Mouse (Mus musculus) megakaryocyte, embryonic 14.5 days (primary cell): Measurements from ENCODE around the gene Fig4.

Experiments
- FLI1 ChIP-seq: IDR thresholded peaks from 2 replicates; pipeline ENCODE4 v1.6.1; 2012; ENCODE audit warnings: low read length, inconsistent platforms, mixed read lengths
- GATA1 ChIP-seq: IDR thresholded peaks from 3 replicates; pipeline ENCODE4 v1.6.1; 2012; ENCODE audit warnings: mixed read lengths, low read length, inconsistent platforms, borderline replicate concordance

DNA sequence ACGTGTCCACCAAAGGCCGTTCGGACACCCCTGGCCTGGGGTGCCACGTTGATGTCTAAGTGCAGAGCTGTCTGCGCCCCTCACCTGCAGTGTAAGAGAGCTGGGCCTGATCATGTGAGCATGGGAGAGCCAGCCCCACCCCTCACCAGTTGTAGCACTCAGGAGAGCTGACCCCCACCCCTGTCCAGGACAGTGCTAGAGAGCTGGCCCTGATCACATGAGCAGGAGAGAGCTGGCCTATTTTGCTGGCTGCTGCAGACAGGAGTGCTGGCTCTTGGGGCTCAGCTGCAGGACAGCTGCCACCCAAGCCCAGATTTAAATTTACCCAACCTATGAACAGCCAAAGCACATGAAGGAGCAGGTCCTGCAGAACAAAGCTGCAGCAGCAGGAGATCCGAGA, 57.6 kb downstream of the Fig4 start:
- no peak for TF ChIP-seq GATA1
- no peak for TF ChIP-seq FLI1
